Mouse (Mus musculus): Measurements from ENCODE around the gene Wdr38.

Gene Wdr38

DNA sequence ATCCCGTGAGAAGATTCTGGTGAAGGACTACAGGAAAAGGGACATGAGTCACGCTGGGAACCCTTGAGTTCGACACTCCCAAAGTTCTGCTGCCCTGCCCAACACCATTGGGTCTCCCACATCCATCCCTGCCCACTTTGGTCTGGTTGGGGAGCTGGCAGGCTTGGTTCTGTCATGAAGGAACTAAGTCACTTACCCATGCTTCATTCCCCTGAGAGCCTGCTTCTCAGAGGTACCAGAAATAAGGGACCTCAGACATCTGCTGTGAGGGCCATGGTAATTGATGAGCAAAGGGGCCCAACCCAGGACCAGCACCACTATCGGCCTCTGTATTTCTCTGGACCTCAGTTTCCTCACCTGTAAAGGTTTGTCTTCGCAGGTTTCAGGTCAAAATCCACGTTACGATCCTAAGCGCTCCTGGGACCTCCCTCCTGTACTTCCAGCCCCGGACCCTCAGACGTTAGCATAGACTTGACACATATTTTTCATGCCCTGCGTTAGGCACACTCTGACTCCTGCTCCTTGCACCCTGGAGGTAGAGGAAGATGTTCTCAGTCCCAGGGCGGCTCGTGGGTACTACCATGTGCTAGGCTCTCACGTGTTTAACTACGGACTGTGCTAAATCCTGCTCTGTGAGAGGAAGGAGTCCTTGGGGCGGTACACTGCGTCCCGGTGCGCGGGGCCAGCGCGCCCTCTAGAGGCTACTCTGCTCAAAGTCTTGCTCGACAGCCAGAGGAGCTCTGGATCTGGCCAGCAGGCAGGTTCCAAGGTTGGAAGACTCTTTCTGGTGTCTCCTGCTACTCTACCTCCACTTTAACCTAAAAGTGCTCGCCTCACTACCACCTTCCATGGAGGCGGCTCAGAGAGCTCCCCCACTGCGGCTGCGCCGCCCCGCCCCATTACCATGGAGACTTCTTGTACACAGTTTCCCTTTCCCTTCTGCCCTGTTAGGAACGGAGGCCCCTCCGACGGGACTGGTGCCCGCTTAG is at the start of gene Wdr38:
TSS of gene Wdr38 (plus strand) at position 91 of the 989 bp plus-strand sequence.
- DNase-seq (ENCODE audit: low read depth, low spot score) = peak; percentile 90

GRCm38 (mm10) chr2:38947566-38947965 is 49.7 kb upstream of the Wdr38 start:
- DNase-seq (ENCODE audit: low read depth, low spot score) = no peak

DNA sequence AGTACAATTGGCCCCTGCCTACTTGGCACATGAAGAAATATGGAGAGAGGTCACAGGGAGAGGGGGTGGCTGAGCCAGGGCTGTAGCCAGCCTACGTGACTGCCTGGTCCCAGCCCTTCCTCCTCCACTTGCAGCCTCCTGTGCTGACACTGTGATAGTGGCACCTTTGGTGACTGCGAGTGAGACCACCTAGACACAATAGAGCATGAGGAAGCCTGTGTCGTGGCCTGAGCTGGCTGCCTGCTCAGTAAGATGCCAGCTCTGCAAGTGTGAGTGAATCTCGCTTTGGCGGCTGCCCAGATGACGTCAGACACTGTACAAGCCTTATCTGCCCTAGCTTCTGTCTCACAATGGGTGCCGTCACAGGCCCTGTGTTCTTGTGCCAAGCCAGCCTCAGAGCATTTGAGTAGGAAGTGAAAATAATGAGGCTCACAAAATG is 47.0 kb upstream of the Wdr38 start:
- no peak for DNase-seq (ENCODE audit: low read depth, low spot score)

GRCm38 (mm10) chr2:38953152-38953883 is 44.0 kb upstream of the Wdr38 start:
- DNase-seq (ENCODE audit: low read depth, low spot score) = no peak

- no peak for DNase-seq (ENCODE audit: low read depth, low spot score)
Observed at GRCm38 (mm10) chr2:38956062-38956461, 41.2 kb upstream of the Wdr38 start.

GRCm38 (mm10) chr2:38957671-38958223 is 39.5 kb upstream of the Wdr38 start:
- no peak for DNase-seq (ENCODE audit: low read depth, low spot score)

DNA sequence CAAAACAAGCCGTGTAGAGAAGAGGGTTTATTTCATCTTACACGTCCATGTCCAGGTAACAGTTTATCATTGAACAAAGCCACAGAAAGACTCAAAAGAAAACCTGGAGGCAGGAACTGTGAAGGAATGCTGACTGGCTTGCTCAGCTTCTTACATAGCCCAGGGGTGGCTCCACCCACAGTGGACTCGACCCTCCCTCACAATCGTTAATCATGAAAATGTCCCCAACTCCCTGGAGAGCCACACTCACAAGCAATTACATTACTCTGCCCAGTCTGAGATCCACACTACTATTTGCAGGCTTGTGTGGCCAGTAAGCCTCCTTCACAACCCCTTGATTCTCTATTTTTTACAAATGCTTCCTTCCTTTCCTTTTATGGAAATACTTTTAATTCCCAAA is 33.1 kb upstream of the Wdr38 start:
- no peak for DNase-seq (ENCODE audit: low read depth, low spot score)

GRCm38 (mm10) chr2:38969650-38970049 is 27.6 kb upstream of the Wdr38 start:
- DNase-seq (ENCODE audit: low read depth, low spot score) = no peak

DNA sequence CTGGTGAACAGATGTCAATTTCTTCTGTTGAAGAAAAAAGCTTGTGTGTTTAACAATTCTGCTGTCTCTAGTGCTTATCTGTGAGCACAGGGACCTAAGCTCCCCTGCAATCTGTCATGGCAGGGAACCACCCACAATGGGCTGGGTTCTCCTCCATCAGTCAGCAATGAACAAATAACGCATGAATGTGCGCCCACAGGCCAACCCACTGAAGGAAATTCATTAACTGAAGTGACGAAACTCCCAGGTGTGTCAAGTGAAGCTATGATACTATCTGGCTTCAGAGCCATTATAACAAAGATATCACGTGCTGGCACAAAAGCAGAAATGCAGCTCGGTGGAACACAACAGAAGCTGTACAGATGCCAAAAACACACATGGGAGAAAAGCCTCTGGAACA is 27.2 kb upstream of the Wdr38 start:
- DNase-seq (ENCODE audit: low read depth, low spot score) = no peak

DNA sequence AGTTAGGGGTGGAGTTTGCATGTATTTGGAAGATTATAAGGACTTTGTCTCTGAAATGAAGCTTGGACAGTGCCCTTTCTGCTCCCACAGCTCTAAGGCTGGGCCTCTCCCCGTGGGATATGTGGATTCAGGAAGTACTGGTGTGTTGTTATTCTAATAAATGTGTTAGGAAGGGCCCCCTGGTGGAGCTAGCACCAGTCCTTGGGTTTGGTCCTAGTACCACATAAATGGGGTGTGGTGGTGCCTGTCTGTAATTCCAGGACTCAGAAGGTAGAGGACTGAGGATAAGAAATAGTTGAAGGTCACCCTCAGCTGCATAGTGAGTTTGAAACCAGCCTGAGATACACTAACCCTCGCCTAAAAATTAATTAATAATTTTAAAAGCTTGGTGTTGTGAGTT is 24.1 kb upstream of the Wdr38 start:
- no peak for DNase-seq (ENCODE audit: low read depth, low spot score)

DNA sequence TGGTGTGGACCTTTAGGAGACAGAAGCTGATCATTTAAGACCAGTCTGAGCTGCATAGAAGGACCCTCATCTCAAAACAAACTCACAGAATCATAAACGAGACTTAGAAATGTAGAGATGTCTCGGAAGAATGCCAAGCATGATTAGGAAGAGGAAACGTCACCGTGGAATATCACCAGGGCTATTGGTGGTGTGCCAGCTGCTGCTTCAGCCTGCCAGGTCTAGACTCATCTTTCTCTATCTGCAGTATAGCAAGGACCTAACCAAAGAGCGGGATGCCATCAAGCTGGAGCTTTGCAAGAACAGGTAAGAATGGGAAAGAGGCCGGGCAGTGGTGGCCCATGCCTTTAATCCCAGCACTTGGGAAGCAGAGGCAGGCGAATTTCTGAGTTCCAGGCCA is 23.6 kb upstream of the Wdr38 start:
- DNase-seq (ENCODE audit: low read depth, low spot score) = no peak

DNA sequence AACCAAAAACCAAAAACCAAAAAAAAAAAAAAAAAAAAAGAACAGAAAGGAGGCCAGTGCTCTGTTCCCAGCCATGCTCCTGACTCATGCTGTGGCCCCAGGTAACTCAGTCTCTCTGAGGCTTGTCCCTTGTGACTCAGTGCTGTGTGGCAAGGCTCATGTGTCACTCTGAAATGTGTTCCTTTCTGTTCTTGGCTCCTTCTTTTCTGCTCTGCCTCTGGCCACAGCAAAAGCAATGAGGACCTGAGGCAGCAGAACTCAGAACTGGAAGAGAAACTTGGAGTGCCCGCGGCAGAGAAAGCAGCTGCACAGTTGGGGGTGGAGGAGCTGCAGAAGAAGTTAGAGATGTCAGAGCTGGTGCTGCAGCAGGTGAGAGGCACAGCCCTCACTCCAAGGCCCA is 23.1 kb upstream of the Wdr38 start:
- no peak for DNase-seq (ENCODE audit: low read depth, low spot score)

- no peak for DNase-seq (ENCODE audit: low read depth, low spot score)
Observed at GRCm38 (mm10) chr2:38975181-38975580, 22.1 kb upstream of the Wdr38 start.

DNA sequence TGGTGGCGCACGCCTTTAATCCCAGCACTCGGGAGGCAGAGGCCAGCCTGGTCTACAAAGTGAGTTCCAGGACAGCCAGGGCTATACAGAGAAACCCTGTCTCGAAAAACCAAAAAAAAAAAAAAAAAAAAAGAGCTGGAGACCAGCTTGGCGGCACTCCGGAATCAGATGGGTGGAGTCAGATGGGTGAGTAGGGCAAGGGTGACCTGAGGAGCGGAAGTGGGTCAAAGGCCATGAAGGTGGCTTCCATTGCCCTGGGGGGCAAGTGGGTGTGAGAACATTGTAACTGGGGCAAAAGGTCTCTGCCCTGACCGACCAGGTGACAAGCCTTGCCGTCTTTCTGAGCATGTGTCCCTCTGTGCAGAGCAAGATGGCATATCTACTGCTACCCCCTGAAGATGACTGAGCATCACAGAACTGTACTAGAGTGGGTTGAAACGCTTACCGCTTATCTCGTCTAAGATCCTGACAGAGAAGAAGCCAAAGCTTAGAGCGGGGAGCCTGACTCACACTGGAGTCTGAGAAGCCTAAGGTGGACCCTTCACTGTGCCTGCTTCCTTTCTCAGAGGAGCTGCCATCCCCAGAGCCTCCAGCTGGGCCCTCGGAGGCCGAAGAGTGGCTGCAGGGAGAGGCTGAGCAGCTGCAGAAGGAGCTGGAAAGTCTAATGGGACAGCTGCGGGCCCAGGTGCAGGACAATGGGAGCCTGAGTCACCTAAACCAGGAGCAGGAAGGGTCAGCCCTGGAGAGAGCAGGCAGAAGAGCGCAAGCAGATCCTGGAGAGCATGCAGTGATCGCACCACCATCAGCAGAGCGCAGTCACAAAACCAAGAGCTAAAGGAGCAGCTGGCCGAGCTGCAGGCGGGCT is 21.1 kb upstream of the Wdr38 start:
- no peak for DNase-seq (ENCODE audit: low read depth, low spot score)

DNA sequence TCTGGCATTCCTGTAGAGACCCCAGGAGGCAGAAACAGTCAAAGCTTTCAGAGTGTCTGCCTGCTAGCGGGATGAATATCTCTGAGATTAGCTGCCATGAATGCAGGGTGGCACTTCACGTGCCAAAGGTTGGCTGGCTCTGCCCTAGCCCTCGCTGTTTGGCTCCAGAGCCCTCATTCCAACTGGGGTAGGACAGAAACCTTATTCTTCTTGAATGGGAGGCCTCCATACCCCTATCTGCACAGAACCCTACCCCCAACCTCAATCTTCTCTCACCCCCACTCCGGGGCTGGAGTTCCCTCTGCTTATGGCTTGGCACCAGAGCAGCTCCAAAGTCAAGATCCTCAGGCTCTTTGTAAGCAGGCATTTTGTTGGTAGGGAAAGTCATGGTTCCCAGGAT is 19.4 kb upstream of the Wdr38 start:
- no peak for DNase-seq (ENCODE audit: low read depth, low spot score)

- peak; percentile 40 for DNase-seq (ENCODE audit: low read depth, low spot score)
Observed at GRCm38 (mm10) chr2:38983456-38983855, 13.8 kb upstream of the Wdr38 start.

DNA sequence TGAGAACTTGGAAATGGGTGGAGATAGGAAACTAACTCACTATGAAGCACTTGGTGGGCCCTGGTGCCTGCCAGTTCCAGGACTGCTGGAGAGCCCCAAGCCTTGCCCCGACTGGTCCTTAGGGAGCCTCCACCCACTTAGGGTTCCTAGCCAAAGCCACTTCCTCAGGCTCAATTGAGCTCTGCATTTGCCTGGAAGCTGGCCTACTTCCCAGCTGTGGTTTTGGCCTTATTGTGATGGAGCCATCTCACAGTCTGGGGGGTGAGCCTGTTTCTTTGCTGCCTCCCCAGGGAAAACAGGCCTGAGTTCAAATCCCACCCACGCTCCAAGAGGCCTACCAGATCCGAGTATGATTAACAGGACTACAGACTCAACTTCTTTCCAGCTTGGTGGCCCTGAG is 10.7 kb upstream of the Wdr38 start:
- no peak for DNase-seq (ENCODE audit: low read depth, low spot score)

DNA sequence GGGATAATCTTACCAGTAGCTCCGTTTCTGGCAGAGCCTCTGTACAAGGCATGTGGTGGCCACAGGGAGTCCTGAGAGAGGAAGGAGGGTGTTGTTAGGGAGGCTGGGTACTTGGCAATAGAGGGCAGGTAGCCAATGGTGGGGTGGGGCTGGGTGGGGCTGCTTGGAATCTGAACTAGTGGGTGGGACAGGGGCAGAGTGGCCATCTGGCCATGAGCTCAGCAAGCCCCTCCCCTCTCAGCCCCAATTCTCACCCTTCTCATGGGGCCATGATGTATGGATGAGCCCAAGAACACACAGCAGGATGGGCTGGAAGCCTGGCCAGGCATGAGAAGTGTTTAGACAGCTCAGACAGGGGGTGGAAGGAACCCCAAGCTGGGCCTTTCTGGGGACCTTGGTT is 9.9 kb upstream of the Wdr38 start:
- DNase-seq (ENCODE audit: low read depth, low spot score) = no peak

GRCm38 (mm10) chr2:38987803-38988510 is 9.3 kb upstream of the Wdr38 start:
- peak; percentile 12 for DNase-seq (ENCODE audit: low read depth, low spot score)

DNA sequence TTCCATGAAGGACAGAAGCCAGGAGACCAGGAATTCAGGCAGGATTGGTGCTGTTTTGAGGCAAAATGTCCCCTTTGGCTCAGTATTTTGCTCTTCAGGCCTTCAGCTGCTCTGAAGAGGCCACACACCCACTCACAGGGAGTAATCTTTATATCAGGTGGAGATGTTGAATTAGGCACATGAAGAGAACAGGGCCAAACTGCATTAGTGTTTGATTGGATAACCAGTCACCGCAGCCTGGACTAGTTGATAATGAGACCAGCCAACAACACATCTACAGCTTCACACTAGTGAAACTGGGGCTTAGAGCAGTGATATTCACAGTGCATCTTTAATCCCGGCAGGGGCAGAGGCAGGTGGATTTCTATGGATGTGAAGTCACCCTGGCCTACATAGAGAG is 8.3 kb upstream of the Wdr38 start:
- DNase-seq (ENCODE audit: low read depth, low spot score) = no peak

DNA sequence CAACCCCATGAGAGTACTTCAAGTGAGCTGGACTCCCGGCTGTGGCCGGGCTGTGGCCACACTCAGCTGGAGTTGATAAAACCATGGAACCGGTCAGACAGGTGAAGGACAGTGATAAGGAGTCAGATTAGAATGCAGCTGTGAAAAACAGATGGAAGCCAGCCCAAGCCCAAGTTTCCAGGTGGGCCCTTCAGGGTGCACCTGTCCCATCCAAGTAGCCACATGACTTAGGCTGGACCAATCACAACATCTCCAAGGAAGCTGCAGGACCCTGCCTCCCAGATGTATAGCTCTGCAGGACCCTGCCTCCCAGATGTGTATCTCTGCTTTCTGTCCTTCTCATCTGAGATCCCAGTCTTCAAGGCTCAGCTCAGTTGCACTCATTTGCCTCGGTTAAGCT is 5.3 kb upstream of the Wdr38 start:
- no peak for DNase-seq (ENCODE audit: low read depth, low spot score)
